In the genomic region with DNA sequence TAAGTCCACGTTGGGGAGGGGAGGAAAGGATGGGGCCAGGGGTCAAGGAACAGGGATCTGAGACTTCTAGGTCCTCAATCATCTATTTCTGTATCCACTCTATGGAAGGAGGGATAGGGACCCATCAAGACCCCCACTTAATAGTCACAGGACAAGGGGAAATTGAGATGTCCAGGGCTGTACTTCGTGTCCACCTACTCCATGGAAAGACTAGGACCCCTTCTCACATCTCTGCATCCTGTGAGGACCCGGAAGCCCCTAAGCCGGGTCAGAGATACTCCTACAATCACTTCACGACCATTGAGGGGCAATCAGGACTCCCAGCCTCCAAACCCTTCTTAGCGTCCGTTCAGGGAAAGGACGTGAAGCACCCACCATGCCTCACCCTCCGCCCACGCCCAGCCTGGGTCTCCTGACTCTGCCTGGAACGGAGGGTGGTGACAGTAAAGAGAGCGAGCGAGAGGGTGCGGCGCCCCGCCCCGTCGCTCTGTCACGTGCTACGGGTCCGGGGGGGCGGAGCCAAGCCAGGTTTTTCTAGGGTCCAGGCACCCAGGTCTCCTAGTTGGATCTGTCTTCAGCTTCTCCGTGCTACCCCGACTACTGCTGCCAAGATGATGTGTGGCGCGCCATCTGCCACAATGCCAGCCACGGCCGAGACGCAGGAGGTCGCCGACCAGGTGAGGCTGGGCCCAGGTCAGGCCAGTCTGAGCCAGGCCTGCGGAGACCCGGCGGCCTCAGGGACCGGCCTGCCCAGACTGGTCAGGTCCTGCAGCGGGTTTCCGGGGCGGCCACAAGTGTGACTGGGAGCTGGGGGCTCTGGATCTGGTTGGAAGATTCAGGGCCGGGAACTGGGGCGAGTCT, we compare ENCODE assay signal across 8 mouse cellular contexts. TPM values are rescaled to one million over a fixed set of nuclear protein-coding genes. Genes with fewer than 3 reads are reported as not detected.
DNase-seq lines count a peak whose midpoint lies in the region; ATAC-seq and TF ChIP-seq lines count a peak whose summit lies in the region.

A gene (plus strand): TSS at position 489 of the 861 bp plus-strand sequence.

- no peaks in the 10 kb centered on the region for H3K27me3 ChIP-seq in embryonic facial prominence, embryonic 15.5 days
- H3K27me3 ChIP-seq in limb, embryonic 13.5 days: no peaks in the 10 kb centered on the region
- H3K27me3 ChIP-seq in midbrain, embryonic 15.5 days (replicated peaks): no peaks in the 10 kb centered on the region

- no peak for TF ChIP-seq CTCF in bone marrow macrophage, adult 2 months (IDR thresholded peaks at IDR 0.05; ENCODE audit: low read depth, low read length)

- H3K4me2 ChIP-seq in embryonic facial prominence, embryonic 15.5 days (replicated peaks): peak within 1 kb of the TSS; percentile 73
- H3K4me2 ChIP-seq in limb, embryonic 13.5 days (replicated peaks): peak within 1 kb of the TSS; percentile 73
- H3K4me2 ChIP-seq in midbrain, embryonic 15.5 days: peak within 1 kb of the TSS; percentile 71

- H3K9ac ChIP-seq in embryonic facial prominence, embryonic 15.5 days: peak within 1 kb of the TSS; percentile 64
- peak within 1 kb of the TSS; percentile 92 for H3K9ac ChIP-seq in limb, embryonic 13.5 days
- H3K9ac ChIP-seq in midbrain, embryonic 15.5 days: peak within 1 kb of the TSS; percentile 89

- under 1% methylated on average over 40 of the region's 40 CpGs for WGBS in embryonic facial prominence, embryonic 15.5 days
- WGBS in limb, embryonic 13.5 days: 1% methylated on average over 40 of the region's 40 CpGs
- WGBS in midbrain, embryonic 15.5 days: under 1% methylated on average over 40 of the region's 40 CpGs

- H3K27ac ChIP-seq in bone marrow macrophage, adult 2 months (ENCODE audit: insufficient read depth, low read depth, low read length): peak within 1 kb of the TSS; percentile 96
- H3K27ac ChIP-seq in embryonic facial prominence, embryonic 15.5 days (replicated peaks): peak within 1 kb of the TSS; percentile 72
- peak within 1 kb of the TSS; percentile 70 for H3K27ac ChIP-seq in limb, embryonic 13.5 days
- peak within 1 kb of the TSS; percentile 72 for H3K27ac ChIP-seq in midbrain, embryonic 15.5 days

- DNase-seq in A20 (ENCODE audit: low read depth, low spot score): peak; percentile 89
- peak; percentile 74 for DNase-seq in heart, adult 8-10 months (ENCODE audit: low spot score)
- peak; percentile 83 for DNase-seq in kidney, adult 9 months
- DNase-seq in spleen, adult 18-20 months: peak; percentile 72 to 90

- ATAC-seq in embryonic facial prominence, embryonic 15.5 days (ENCODE audit: insufficient number of reproducible peaks, low FRiP score, low TSS enrichment, low read depth): peak; percentile 88
- peak; percentile 95 for ATAC-seq in limb, embryonic 13.5 days (ENCODE audit: low FRiP score, low read depth)
- ATAC-seq in midbrain, embryonic 15.5 days (replicated peaks): peak; percentile 96

- peaks cover 33% of the 10 kb centered on the region for H3K4me1 ChIP-seq in bone marrow macrophage, adult 2 months (ENCODE audit: control insufficient read depth, insufficient read depth, low read length)
- H3K4me1 ChIP-seq in embryonic facial prominence, embryonic 15.5 days: peaks cover 17% of the 10 kb centered on the region
- peaks cover 10% of the 10 kb centered on the region for H3K4me1 ChIP-seq in limb, embryonic 13.5 days
- peaks cover 16% of the 10 kb centered on the region for H3K4me1 ChIP-seq in midbrain, embryonic 15.5 days

- peaks cover 19% of the 10 kb centered on the region for H3K36me3 ChIP-seq in embryonic facial prominence, embryonic 15.5 days
- H3K36me3 ChIP-seq in limb, embryonic 13.5 days: peaks cover 25% of the 10 kb centered on the region
- H3K36me3 ChIP-seq in midbrain, embryonic 15.5 days (replicated peaks): peaks cover 14% of the 10 kb centered on the region

- TF ChIP-seq POLR2A in bone marrow macrophage, adult 2 months (IDR thresholded peaks at IDR 0.05; ENCODE audit: borderline replicate concordance, low read depth, low read length): peak; percentile 8; the same call in 1 of the 2 replicates

- H3K4me3 ChIP-seq in bone marrow macrophage, adult 2 months (ENCODE audit: insufficient read depth, low read length): peak within 1 kb of the TSS; percentile 94
- peak within 1 kb of the TSS; percentile 71 for H3K4me3 ChIP-seq in embryonic facial prominence, embryonic 15.5 days (replicated peaks)
- H3K4me3 ChIP-seq in limb, embryonic 13.5 days: peak within 1 kb of the TSS; percentile 82
- peak within 1 kb of the TSS; percentile 75 for H3K4me3 ChIP-seq in midbrain, embryonic 15.5 days

- H3K9me3 ChIP-seq in embryonic facial prominence, embryonic 15.5 days (replicated peaks): no peaks in the 10 kb centered on the region
- no peaks in the 10 kb centered on the region for H3K9me3 ChIP-seq in limb, embryonic 13.5 days
- H3K9me3 ChIP-seq in midbrain, embryonic 15.5 days: no peaks in the 10 kb centered on the region

RNA-seq across cellular contexts. Expression of the gene that starts here (rescaled TPM):
- polyA plus RNA-seq in bone marrow macrophage, adult 2 months (2012; ENCODE audit: insufficient read depth, insufficient read length, missing spikeins): 742 and 743 TPM in 2 replicates
- 265 and 273 TPM in 2 replicates for polyA plus RNA-seq in embryonic facial prominence, embryonic 15.5 days (2015; fragmentation: Nextera tagmentation; extraction: Ambion mirVana)
- total RNA-seq in heart, adult 8-10 months (2022): 10 to 100 TPM; 16.4 to 26.2 (median 24.4) TPM
- polyA plus RNA-seq in limb, embryonic 13.5 days (2015; fragmentation: Nextera tagmentation; extraction: Ambion mirVana): 202 and 212 TPM in 2 replicates
- polyA plus RNA-seq in midbrain, embryonic 15.5 days (2015; fragmentation: Nextera tagmentation; extraction: Ambion mirVana): 83.9 and 92.7 TPM in 2 replicates

Comparison
In these comparisons a context has a peak if more than half of its experiments do, and no peak if none do; other contexts are left out.
1. Peak in every context shown above with its lines: DNase-seq, ATAC-seq, H3K4me3 ChIP-seq and H3K27ac ChIP-seq.